Mouse (Mus musculus): Measurements from ENCODE around the gene Igfbp2. TPM values are rescaled to one million over a fixed set of nuclear protein-coding genes. Genes with fewer than 3 reads are reported as not detected.

The Igfbp2 gene
- polyA plus RNA-seq, 1 experiment from 2014 or later: 290 TPM

DNA sequence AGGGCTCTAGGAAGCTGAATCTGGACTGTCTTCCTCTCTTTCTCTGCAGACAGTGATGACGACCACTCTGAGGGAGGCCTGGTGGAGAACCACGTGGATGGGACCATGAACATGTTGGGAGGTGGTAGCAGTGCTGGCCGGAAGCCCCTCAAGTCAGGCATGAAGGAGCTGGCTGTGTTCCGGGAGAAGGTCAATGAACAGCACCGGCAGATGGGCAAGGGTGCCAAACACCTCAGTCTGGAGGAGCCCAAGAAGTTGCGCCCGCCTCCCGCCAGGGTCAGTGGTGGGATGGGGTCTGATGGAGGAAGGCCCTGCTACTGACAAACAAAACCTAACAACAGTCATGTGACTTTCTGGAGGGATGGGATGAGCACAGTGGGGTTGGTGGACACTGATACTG lies 24.7 kb downstream of the Igfbp2 start:
- Histone ChIP-seq H3K9me3 (ENCODE audit: control insufficient read depth, low read length) (no peaks in the 10 kb centered on the region), H3K4me3 (ENCODE audit: low read depth, low read length) (no peak overlapping the region), H3K4me2 (ENCODE audit: low read depth, severe bottlenecking) (no peak overlapping the region), H3K9ac (ENCODE audit: low read length) (no peak overlapping the region), H3K27ac (replicated peaks; ENCODE audit: low read depth, low read length) (no peak overlapping the region), H3K36me3 (ENCODE audit: control insufficient read depth, insufficient read depth, low read length) (no peaks in the 10 kb centered on the region), H3K27me3 (ENCODE audit: control insufficient read depth, insufficient read depth, low read length) (no peaks in the 10 kb centered on the region), H3K4me1 (ENCODE audit: control insufficient read depth, insufficient read depth, low read length) (no peaks in the 10 kb centered on the region)
- DNase-seq (ENCODE audit: low spot score): no peak
- no peak for ATAC-seq (ENCODE audit: insufficient number of reproducible peaks, low FRiP score, low TSS enrichment, low read depth)
- WGBS: 88% methylated on average over 8 of the region's 8 CpGs

DNA sequence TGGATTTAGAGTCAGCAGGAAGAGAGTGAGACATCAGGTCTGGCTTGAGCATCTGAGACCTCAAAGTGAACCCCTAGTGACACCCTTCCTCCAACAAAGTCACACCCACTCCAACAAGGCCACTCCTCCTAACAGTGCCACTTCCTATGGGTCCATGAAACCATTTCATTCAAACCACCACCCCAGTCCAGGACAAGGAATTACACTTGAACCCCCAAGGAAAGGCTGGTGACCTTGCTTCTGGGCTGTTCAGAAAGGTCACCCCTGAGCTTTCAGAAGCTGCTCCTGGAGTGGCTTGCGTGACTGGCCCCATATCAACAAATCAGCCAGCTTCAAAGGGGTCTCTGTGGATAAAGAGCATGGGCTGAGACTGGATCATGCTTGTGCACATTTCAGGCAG lies 29.5 kb downstream of the Igfbp2 start:
- Histone ChIP-seq H3K27ac (replicated peaks; ENCODE audit: low read depth, low read length) (no peak overlapping the region), H3K9ac (ENCODE audit: low read length) (no peak overlapping the region), H3K4me3 (ENCODE audit: low read depth, low read length) (no peak overlapping the region), H3K4me1 (ENCODE audit: control insufficient read depth, insufficient read depth, low read length) (no peaks in the 10 kb centered on the region), H3K36me3 (ENCODE audit: control insufficient read depth, insufficient read depth, low read length) (no peaks in the 10 kb centered on the region), H3K9me3 (ENCODE audit: control insufficient read depth, low read length) (no peaks in the 10 kb centered on the region), H3K27me3 (ENCODE audit: control insufficient read depth, insufficient read depth, low read length) (no peaks in the 10 kb centered on the region), H3K4me2 (ENCODE audit: low read depth, severe bottlenecking) (no peak overlapping the region)
- ATAC-seq (ENCODE audit: insufficient number of reproducible peaks, low FRiP score, low TSS enrichment, low read depth) (no peak), DNase-seq (ENCODE audit: low spot score) (no peak)
- 78% methylated on average over 1 of the region's 1 CpGs for WGBS

DNA sequence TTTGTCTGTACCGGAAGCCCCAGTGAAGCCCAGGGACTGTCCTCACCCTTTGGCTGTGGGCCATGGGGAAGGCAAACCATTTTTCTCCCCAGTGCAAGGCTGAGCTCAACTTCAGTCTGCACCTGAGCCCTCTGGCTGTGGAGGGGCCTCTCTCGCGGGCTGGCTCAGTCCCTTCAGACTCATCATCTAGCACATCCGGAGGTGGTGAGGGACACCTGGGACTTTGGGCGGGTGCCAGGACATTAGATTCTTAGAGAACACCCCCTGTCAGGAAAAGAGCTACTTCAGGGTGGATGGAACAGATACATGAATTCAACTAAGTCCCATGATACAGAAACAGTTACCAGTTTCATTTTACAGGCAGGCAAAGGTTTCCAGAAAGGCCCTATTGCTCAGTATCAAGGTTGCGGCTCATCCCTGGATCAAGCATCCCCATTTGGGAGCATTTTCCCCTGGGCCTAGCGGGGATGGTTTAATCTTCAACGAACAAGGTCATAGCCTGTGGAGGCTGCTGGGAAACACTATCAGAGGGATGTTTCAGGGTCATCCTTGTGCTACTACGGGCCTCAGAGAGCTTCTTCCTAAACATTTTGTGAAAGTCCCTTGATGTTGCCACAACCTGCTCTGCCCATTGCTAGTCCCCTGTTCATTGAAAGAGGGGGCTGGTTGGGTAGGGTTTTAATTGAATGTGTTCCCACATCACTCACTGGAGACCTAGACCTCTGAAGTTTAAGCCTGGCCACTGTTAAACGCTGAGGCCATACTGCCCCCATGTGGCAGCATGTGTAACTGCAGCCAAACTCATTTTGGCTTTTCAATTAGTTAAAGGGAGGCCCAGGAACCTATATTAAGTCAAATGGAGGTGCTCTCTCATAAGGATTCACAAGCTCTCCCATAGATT lies 30.3 kb downstream of the Igfbp2 start:
- no peaks in the 10 kb centered on the region for H3K4me1 ChIP-seq (ENCODE audit: control insufficient read depth, insufficient read depth, low read length)
- ATAC-seq (ENCODE audit: insufficient number of reproducible peaks, low FRiP score, low TSS enrichment, low read depth): no peak
- DNase-seq (ENCODE audit: low spot score): peak; percentile 74
- no peak overlapping the region for H3K9ac ChIP-seq (ENCODE audit: low read length)
- no peaks in the 10 kb centered on the region for H3K36me3 ChIP-seq (ENCODE audit: control insufficient read depth, insufficient read depth, low read length)
- no peak overlapping the region for H3K4me2 ChIP-seq (ENCODE audit: low read depth, severe bottlenecking)
- no peak overlapping the region for H3K27ac ChIP-seq (replicated peaks; ENCODE audit: low read depth, low read length)
- H3K9me3 ChIP-seq (ENCODE audit: control insufficient read depth, low read length): no peaks in the 10 kb centered on the region
- H3K27me3 ChIP-seq (ENCODE audit: control insufficient read depth, insufficient read depth, low read length): no peaks in the 10 kb centered on the region
- 65% methylated on average over 10 of the region's 10 CpGs for WGBS
- H3K4me3 ChIP-seq (ENCODE audit: low read depth, low read length): no peak overlapping the region

DNA sequence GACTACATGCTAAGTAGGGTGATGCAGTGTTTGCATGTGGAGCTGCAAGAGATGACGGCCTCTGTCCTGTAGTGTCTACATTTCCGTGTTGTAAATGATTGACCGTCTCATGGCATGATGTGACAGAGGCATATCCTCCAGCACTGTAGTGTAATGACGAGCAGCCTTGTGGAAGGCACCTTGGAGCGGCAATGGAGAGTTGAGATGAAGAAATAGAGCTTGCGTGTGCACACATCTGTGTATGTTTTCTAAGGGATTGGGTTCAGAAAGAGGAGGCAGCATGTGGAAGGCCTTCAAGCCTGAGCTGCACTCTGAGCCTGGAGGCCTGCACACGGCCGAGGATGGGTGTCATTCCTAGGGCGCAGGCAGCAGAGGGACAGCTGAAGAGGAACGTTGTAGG lies 31.4 kb downstream of the Igfbp2 start:
- no peak for DNase-seq (ENCODE audit: low spot score)
- no peak for ATAC-seq (ENCODE audit: insufficient number of reproducible peaks, low FRiP score, low TSS enrichment, low read depth)
- WGBS: 89% methylated on average over 10 of the region's 10 CpGs
- Histone ChIP-seq H3K4me1 (ENCODE audit: control insufficient read depth, insufficient read depth, low read length) (no peaks in the 10 kb centered on the region), H3K9ac (ENCODE audit: low read length) (no peak overlapping the region), H3K36me3 (ENCODE audit: control insufficient read depth, insufficient read depth, low read length) (no peaks in the 10 kb centered on the region), H3K4me2 (ENCODE audit: low read depth, severe bottlenecking) (no peak overlapping the region), H3K4me3 (ENCODE audit: low read depth, low read length) (no peak overlapping the region), H3K27me3 (ENCODE audit: control insufficient read depth, insufficient read depth, low read length) (no peaks in the 10 kb centered on the region), H3K27ac (replicated peaks; ENCODE audit: low read depth, low read length) (no peak overlapping the region), H3K9me3 (ENCODE audit: control insufficient read depth, low read length) (no peaks in the 10 kb centered on the region)

DNA sequence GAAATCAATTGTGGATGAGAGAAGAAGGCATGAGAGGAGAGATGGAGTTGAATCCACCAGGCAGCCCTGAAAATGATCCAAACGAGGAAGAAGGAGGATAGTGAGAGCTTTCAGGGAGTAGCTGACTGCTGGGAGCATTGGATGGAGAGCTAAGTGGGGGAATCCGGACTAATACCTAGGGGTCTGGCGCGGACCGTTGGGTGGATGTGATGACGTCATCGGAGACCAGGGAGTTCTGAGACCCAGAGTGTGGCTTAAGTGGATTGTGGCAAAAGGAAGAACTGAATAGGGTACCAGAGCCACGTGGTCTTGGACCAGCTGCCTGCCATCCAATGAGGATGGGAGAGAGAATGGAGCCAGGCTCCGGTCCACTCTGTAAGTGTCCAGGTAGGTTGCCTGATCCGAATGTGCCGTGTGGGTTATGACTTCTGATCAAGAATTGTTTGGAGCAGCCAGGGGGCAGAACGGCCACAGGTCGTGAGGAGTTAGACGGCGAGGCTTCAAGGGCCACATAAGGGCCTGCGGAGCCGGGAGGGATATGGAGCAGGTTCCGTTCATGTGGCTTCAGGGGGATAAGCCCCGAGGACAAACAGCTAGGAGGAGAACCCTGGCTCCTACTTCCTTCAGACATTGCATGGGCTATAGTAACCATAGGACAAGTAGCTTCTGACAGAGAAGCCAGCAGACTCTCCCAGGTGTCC lies 32.1 kb downstream of the Igfbp2 start:
- H3K4me1 ChIP-seq (ENCODE audit: control insufficient read depth, insufficient read depth, low read length): no peaks in the 10 kb centered on the region
- WGBS: 85% methylated on average over 19 of the region's 19 CpGs
- no peaks in the 10 kb centered on the region for H3K27me3 ChIP-seq (ENCODE audit: control insufficient read depth, insufficient read depth, low read length)
- H3K4me3 ChIP-seq (ENCODE audit: low read depth, low read length): no peak overlapping the region
- no peaks in the 10 kb centered on the region for H3K36me3 ChIP-seq (ENCODE audit: control insufficient read depth, insufficient read depth, low read length)
- H3K27ac ChIP-seq (replicated peaks; ENCODE audit: low read depth, low read length): no peak overlapping the region
- H3K4me2 ChIP-seq (ENCODE audit: low read depth, severe bottlenecking): no peak overlapping the region
- H3K9ac ChIP-seq (ENCODE audit: low read length): no peak overlapping the region
- H3K9me3 ChIP-seq (ENCODE audit: control insufficient read depth, low read length): no peaks in the 10 kb centered on the region
- ATAC-seq (ENCODE audit: insufficient number of reproducible peaks, low FRiP score, low TSS enrichment, low read depth): no peak
- DNase-seq (ENCODE audit: low spot score): no peak

DNA sequence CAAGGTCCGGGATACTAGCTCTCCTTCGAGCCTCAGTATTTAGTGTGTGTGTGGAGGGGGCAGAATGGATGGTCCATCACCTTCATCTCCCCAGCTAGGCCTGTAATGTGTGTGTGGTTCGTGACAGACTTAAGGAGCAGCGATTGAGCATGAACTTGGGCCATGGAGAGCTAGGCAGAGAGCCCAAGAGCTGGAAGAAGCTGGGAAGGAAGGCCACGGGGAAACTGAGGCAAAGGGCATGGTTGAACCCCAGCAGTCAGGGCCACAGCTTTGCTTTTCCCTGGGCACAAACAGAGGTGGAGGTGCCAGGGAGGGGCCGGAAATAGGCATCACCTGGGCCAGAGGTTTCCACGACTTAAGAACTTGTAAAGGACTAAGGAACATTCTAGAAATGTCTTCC lies 32.8 kb downstream of the Igfbp2 start:
- no peaks in the 10 kb centered on the region for H3K36me3 ChIP-seq (ENCODE audit: control insufficient read depth, insufficient read depth, low read length)
- H3K27ac ChIP-seq (replicated peaks; ENCODE audit: low read depth, low read length): no peak overlapping the region
- no peak overlapping the region for H3K9ac ChIP-seq (ENCODE audit: low read length)
- DNase-seq (ENCODE audit: low spot score) (no peak), ATAC-seq (ENCODE audit: insufficient number of reproducible peaks, low FRiP score, low TSS enrichment, low read depth) (no peak)
- H3K4me1 ChIP-seq (ENCODE audit: control insufficient read depth, insufficient read depth, low read length): no peaks in the 10 kb centered on the region
- H3K27me3 ChIP-seq (ENCODE audit: control insufficient read depth, insufficient read depth, low read length): no peaks in the 10 kb centered on the region
- H3K4me3 ChIP-seq (ENCODE audit: low read depth, low read length): no peak overlapping the region
- H3K9me3 ChIP-seq (ENCODE audit: control insufficient read depth, low read length): no peaks in the 10 kb centered on the region
- 85% methylated on average over 7 of the region's 7 CpGs for WGBS
- no peak overlapping the region for H3K4me2 ChIP-seq (ENCODE audit: low read depth, severe bottlenecking)

DNA sequence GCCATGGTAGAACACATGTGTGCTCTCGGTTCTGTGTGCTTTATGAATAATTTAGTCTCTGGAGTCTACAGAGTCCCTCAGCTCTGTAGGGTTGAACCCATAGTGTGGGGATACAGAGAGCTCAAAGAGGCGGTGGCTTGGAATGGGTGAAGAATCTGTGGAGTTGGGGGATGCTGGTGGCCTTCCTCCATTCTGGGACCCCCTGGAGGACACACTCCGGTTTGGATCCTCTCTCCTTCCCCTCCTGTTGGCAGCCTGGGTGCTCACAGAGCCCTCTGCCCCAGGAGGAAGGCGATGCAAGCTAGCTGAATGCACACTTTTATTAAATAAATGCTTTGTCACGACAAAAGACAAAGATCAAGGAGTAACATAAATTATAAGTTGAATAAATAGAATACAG lies 33.3 kb downstream of the Igfbp2 start:
- Histone ChIP-seq H3K4me3 (ENCODE audit: low read depth, low read length) (no peak overlapping the region), H3K9ac (ENCODE audit: low read length) (no peak overlapping the region), H3K9me3 (ENCODE audit: control insufficient read depth, low read length) (no peaks in the 10 kb centered on the region), H3K27ac (replicated peaks; ENCODE audit: low read depth, low read length) (no peak overlapping the region), H3K36me3 (ENCODE audit: control insufficient read depth, insufficient read depth, low read length) (no peaks in the 10 kb centered on the region), H3K27me3 (ENCODE audit: control insufficient read depth, insufficient read depth, low read length) (no peaks in the 10 kb centered on the region), H3K4me2 (ENCODE audit: low read depth, severe bottlenecking) (no peak overlapping the region), H3K4me1 (ENCODE audit: control insufficient read depth, insufficient read depth, low read length) (no peaks in the 10 kb centered on the region)
- 76% methylated on average over 5 of the region's 5 CpGs for WGBS
- ATAC-seq (ENCODE audit: insufficient number of reproducible peaks, low FRiP score, low TSS enrichment, low read depth) (no peak), DNase-seq (ENCODE audit: low spot score) (no peak)

DNA sequence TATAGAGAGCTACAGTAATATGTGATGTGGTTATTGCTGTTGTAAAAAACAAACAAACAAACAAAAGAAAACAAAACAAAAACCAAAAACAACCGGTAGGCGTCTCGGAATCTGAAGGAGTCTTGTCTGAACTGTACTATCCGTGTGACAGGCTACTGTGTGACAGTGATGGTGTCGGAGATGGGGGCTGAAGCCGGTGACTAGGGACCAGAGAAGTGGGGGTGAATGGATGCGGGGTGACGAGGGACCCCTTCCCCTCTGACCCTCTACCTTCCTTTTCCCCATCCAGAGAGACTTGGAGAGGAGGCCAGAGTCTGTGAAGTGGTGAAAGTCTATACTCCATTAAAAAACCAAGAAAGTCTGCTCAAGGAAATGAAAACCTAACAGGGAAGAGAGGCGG lies 34.0 kb downstream of the Igfbp2 start:
- no peak for DNase-seq (ENCODE audit: low spot score)
- Histone ChIP-seq H3K36me3 (ENCODE audit: control insufficient read depth, insufficient read depth, low read length) (no peaks in the 10 kb centered on the region), H3K4me2 (ENCODE audit: low read depth, severe bottlenecking) (no peak overlapping the region), H3K4me1 (ENCODE audit: control insufficient read depth, insufficient read depth, low read length) (no peaks in the 10 kb centered on the region), H3K4me3 (ENCODE audit: low read depth, low read length) (no peak overlapping the region), H3K9me3 (ENCODE audit: control insufficient read depth, low read length) (no peaks in the 10 kb centered on the region), H3K27ac (replicated peaks; ENCODE audit: low read depth, low read length) (no peak overlapping the region), H3K9ac (ENCODE audit: low read length) (no peak overlapping the region), H3K27me3 (ENCODE audit: control insufficient read depth, insufficient read depth, low read length) (no peaks in the 10 kb centered on the region)
- 80% methylated on average over 9 of the region's 9 CpGs for WGBS
- no peak for ATAC-seq (ENCODE audit: insufficient number of reproducible peaks, low FRiP score, low TSS enrichment, low read depth)

Measured in limb, embryonic 11.5 days (tissue).